Mouse (Mus musculus) Patski (cell line): Measurements from ENCODE around the gene Fgf22. TPM values are rescaled to one million over a fixed set of nuclear protein-coding genes. Genes with fewer than 3 reads are reported as not detected.
"Not testable (repeated sequence)": the region's sequence is repeated elsewhere in the genome, so short reads cannot be mapped to it uniquely, and the experiment has no call there.

Experiments
- ATAC-seq: fragments of 100-300 bp; one replicate; pipeline ENCODE4 v1.8.0; 2021
- CTCF ChIA-PET: fragments of 350-600 bp; sonication (Branson Sonifier 250); formaldehyde crosslinking; loops from one replicate; lab custom pipeline; 2022; ENCODE audit warnings: inconsistent platforms; lab: Charles Lee
- POLR2A ChIA-PET: fragments of 350-600 bp; sonication (Branson Sonifier 250); formaldehyde crosslinking; loops from one replicate; lab custom pipeline; 2022; ENCODE audit warnings: antibody characterized with exemption, inconsistent platforms; lab: Charles Lee
- DNase-seq: peaks from one replicate; pipeline ENCODE4 v3.0.0-alpha.2; 2011; ENCODE audit warnings: low read depth, low spot score
- H3K27me3 ChIP-seq: fragments of 371-371 bp; one replicate; pipeline ENCODE4 v1.5.1; 2021
- CTCF ChIP-seq: fragments of 100-300 bp; IDR thresholded peaks from one replicate; pipeline ENCODE4 v1.5.1; 2021
- in situ Hi-C: fragments of 300-500 bp; cut with MboI; formaldehyde crosslinking; loops from 3 replicates; pipeline ENCODE4 v1.11.1; 2018; ENCODE audit warnings: low pct_unique_long_range_greater_than_20kb, mixed read lengths
- polyA plus RNA-seq: library from polyadenylated mRNA; unstranded; gene quantifications from one replicate; pipeline ENCODE4 v1.2.3, GENCODE M21; 2021

The Fgf22 gene
- polyA plus RNA-seq, 1 experiment from 2014 or later, result 0.63 TPM

DNA sequence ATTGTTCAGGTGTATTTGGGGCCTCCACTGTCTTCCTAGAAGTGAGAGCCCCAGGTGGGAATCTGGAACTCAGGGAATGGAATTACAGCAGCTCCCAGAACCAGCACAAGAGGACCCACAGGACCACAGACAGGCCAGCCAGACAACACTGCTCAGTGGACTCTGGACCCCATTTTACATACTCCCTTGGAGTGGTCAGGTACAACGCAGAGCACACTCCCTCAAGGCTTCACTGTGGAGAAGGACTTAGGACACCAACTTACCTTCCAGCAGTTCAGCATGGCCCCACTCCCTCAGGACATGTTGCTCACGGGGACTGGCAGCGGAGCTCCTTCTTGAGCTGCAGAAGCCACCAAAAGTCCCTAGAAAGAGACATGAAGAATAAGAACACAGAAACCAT lies 9.5 kb upstream of the Fgf22 start:
- in situ Hi-C loops, result no loop called here
- ChIA-PET CTCF (interaction anchor here (1.5 kb wide), 1 partner anchor 20 kb away, joined by 3 read pairs; no protein-coding TSS in a partner anchor), POLR2A (interaction anchor here (0.9 kb wide), 1 partner anchor 22 kb away, joined by 3 read pairs; no protein-coding TSS in a partner anchor)
- H3K27me3 ChIP-seq, result no peaks in the 10 kb centered on the region
- DNase-seq (no peak), ATAC-seq (no peak)
- TF ChIP-seq CTCF, result no peak

DNA sequence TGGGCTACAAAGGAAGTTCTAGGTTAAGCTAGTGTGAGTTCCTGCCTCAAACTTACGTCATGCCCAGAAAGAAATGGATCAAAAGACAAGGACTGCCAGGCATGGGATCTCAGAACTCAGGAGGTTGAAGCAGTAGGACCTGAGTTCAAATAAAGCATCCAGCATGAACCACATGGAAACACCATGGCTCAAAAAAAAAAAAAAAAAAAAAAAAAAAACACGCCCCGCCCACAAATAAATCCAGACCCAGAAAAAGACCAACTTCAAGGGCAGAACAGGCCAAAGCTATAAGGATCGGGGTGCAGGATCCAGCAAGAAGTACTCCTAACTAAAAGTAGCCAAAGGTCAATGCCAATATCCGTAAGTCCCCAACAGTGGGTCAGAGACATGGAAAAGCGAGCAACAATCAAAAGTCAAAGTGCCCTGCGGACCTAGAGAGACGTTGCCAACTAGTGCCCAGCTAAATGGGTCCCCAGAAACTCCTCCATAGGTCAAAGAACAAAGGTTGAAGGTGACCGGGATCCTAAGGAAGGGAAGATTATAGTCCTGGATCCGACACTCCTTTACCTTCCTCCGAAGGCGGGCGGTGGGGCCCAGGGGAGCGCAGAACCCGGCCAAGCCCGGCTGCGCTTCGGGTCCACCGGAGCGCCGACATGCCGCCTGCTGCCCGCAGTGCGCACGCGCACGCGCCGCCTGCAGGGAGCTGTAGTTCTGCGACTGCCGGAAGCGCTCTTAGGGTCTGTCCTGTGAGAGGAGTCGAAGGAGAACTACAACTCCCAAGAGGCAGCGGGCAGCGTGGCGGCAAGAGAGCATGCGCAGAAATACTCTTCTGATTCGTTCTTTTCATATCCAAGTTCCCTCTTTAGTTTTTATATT lies 8.7 kb upstream of the Fgf22 start, which contains the start of gene Polrmt:
TSS of gene Polrmt (minus strand) at position 684 of the 876 bp plus-strand sequence.
- DNase-seq (peak; percentile 77), ATAC-seq (peak; percentile 93)
- CTCF ChIA-PET, result no interaction called here
- POLR2A ChIA-PET, result interaction anchor here (0.9 to 3.6 kb wide), 2 partner anchors 13 to 21 kb away, joined by 3 to 10 read pairs; no protein-coding TSS in a partner anchor
- no peaks in the 10 kb centered on the region for H3K27me3 ChIP-seq
- in situ Hi-C loops, result no loop called here
- TF ChIP-seq CTCF, result no peak

DNA sequence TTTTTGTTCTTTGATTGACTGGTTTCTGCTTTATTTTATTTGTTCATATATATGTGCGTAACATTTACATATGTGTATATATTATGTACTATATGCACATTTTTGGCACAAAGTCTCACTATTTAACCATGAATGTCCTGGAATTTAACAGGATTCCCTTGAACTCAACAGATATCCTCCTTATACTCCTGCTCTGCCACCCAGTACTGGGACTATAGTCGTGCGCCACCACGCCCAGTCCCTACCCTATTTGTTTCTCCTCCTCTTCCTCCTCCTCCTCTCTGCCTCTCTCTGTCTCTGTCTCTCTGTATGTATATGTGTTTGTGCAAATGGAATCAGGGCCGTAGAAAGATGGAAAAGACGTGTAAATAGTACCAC lies 8.1 kb upstream of the Fgf22 start:
- H3K27me3 ChIP-seq, result no peaks in the 10 kb centered on the region
- no peak for DNase-seq
- POLR2A ChIA-PET, result interaction anchor here (3.6 kb wide), 1 partner anchor 12 kb away, joined by 10 read pairs; no protein-coding TSS in a partner anchor
- ATAC-seq, result no peak
- TF ChIP-seq CTCF, result no peak
- in situ Hi-C loops, result no loop called here
- CTCF ChIA-PET, result interaction anchor here (2.8 kb wide), 1 partner anchor 15 kb away, joined by 7 read pairs; no protein-coding TSS in a partner anchor

DNA sequence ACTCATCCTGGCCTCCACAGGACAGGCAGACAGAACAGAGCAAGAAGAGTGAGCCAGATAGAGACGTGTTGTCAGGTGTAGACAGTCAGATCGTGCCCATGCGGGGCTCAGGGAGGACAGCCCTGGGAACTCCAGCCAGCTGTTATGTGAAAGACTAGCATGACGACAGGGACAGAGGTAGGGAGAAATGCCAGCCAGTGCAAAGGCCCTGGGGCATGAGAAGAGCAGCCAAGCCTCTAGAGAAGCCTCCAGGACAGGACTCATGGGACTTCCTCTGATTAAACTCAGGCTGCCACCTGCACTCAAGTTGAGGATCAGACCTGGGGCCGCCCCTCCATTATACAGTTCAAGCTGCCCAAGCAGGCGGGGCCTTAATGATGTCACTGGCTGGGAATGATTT lies 6.4 kb upstream of the Fgf22 start:
- DNase-seq (no peak), ATAC-seq (no peak)
- ChIA-PET POLR2A (interaction anchor here (0.8 to 3.6 kb wide), 2 partner anchors 11 to 17 kb away, joined by 3 to 10 read pairs; no protein-coding TSS in a partner anchor), CTCF (interaction anchor here (1.2 to 2.8 kb wide), 2 partner anchors 13 to 50 kb away, joined by 3 to 7 read pairs; no protein-coding TSS in a partner anchor)
- H3K27me3 ChIP-seq, result no peaks in the 10 kb centered on the region
- no peak for TF ChIP-seq CTCF
- in situ Hi-C loops, result no loop called here

DNA sequence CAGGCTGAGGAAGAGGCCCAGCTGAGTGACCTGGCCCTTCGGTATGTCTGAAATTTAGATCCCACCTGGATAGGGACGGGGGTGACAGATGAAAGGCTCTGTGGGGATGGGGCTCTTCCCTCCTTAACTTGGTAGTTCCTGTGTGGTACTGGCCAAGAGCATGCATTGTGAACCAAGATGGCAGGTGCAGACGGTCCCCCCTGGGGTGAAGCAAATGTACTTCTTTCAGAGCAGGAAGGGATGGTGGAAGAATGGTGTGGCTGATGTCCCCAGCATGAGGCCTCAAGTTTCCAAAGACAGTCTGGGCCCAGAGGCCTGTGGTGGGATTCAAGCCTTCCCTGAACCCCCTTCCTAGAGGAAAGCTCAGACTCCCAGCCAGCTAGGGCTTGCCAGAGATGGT lies 978 bp downstream of the Fgf22 start:
- CTCF ChIA-PET, result no interaction called here

DNA sequence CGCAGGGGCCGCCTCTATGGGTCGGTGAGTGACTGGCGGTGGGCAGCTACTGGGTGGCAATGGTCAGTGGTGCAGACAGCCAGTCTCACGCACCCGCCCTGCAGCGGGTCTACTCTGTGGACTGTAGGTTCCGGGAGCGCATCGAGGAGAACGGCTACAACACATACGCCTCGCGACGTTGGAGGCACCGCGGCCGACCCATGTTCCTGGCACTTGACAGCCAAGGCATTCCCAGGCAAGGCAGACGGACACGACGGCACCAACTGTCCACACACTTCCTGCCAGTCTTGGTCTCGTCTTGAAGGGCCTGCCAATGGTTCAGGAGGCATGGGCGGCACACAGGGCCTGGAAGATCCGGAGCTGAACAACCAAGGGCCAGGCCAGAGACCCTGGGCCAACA lies 1.8 kb downstream of the Fgf22 start:
- in situ Hi-C loops, result no loop called here
- DNase-seq (no peak), ATAC-seq (no peak)
- ChIA-PET POLR2A (interaction anchor here (1.0 kb wide), 1 partner anchor 10 kb away, joined by 3 read pairs; the partner anchor contains the start of gene Rnf126), CTCF (no interaction called here)
- TF ChIP-seq CTCF, result no peak
- no peaks in the 10 kb centered on the region for H3K27me3 ChIP-seq

More for the DNA sequence above, 978 bp downstream of the Fgf22 start:
- no peaks in the 10 kb centered on the region for H3K27me3 ChIP-seq
- POLR2A ChIA-PET, result interaction anchor here (1.0 kb wide), 1 partner anchor 11 kb away, joined by 3 read pairs; the partner anchor contains the start of gene Rnf126
- no peak for TF ChIP-seq CTCF
- DNase-seq (no peak), ATAC-seq (no peak)
- in situ Hi-C loops, result no loop called here

DNA sequence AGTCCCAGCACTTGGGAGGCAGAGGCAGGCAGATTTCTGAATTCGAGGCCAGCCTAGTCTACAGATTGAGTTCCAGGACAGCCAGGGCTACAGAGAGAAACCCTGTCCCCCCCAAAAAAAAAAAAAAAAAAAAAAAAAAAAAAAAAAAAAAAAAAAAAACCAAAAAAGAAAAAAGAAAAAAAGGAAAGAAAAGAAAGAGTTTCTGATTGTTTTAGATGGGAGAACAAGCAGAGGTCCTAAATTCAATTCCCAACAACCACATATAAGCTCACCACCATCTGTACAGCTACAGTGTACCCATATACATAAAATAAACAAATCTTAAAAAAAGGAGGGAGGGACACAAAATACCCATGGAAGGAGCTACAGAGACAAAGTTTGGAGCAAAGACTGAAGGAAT lies 4.8 kb downstream of the Fgf22 start:
- POLR2A ChIA-PET, result interaction anchor here (2.2 kb wide), 1 partner anchor 11 kb away, joined by 10 read pairs; no protein-coding TSS in a partner anchor
- in situ Hi-C loops, CTCF ChIA-PET, DNase-seq, H3K27me3 ChIP-seq, ATAC-seq: not testable (repeated sequence)

DNA sequence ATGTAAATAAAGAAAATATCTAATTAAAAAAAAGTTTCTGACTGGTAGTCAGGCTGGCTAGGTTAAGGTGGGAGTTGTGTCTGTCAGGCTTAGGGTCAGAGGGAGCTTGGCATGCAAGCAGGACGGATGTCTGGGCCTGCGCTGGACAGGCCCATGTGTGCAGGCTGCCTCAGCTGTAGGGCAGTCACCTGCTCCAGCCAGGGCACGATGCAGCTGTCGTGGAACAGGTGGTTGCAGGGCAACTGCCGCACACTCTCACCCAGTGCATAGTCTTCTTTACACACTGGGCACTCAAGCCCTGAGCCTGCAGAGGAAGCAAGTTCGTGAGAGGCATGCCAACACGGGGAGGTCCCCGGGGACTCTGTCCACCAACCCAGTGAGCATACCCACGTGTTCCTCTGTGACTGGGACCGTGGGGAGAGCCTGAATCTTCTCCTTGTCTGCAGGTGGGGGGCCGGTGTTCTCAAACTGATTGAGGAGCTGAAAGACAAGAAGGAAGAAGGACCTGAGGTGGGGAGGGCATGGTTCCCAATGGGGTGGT lies 5.8 kb downstream of the Fgf22 start:
- POLR2A ChIA-PET, result interaction anchor here (0.6 kb wide), 1 partner anchor 35 kb away, joined by 5 read pairs; no protein-coding TSS in a partner anchor
- no peak for DNase-seq
- CTCF ChIA-PET, result interaction anchor here (2.2 kb wide), 1 partner anchor 12 kb away, joined by 7 read pairs; no protein-coding TSS in a partner anchor
- H3K27me3 ChIP-seq, result no peaks in the 10 kb centered on the region
- in situ Hi-C loops, result no loop called here
- TF ChIP-seq CTCF, result no peak
- no peak for ATAC-seq

DNA sequence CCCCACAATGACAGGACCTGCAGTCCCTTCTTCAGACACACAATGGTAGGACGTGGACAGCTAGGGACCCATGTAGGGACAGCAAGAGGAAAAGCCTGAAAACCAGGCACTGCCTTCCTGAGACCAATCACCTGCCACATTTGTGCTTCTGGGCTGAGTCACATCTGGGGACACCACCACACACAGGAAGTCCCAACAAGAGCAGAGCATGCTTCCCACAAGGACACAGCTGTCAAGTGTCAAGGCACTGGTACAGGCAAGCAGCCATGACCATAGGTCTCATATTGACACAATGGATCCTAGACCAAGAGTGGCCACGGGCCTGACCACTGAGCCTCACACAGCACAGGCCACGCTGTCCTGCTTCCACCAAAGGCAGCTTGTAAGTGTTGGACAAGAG lies 8.0 kb downstream of the Fgf22 start:
- DNase-seq (no peak), ATAC-seq (no peak)
- POLR2A ChIA-PET, result no interaction called here
- no peaks in the 10 kb centered on the region for H3K27me3 ChIP-seq
- in situ Hi-C loops, result no loop called here
- no peak for TF ChIP-seq CTCF
- CTCF ChIA-PET, result no interaction called here

DNA sequence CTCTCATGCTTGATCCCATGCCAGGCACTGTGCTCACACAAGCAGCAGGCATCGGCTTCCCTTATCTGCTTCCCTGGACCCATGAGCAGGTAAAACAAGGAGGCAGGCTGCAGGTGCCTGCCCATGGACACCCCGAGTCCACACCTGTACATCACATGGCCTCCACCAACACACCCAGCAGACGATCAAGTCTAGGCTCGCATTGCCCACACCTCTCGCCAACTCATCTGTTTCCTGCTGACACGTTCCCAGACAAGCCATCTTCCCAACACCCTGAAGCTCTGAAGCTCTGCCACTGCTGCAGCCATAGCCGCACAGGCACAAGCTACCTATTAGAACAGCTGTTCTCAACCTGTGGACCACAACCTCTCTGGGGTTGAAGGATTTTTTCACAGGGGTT lies 9.4 kb downstream of the Fgf22 start:
- POLR2A ChIA-PET, result interaction anchor here (1.2 kb wide), 1 partner anchor 49 kb away, joined by 3 read pairs; no protein-coding TSS in a partner anchor
- ATAC-seq (no peak), DNase-seq (no peak)
- H3K27me3 ChIP-seq, result no peaks in the 10 kb centered on the region
- CTCF ChIA-PET, result interaction anchor here (0.9 kb wide), 1 partner anchor 15 kb away, joined by 3 read pairs; no protein-coding TSS in a partner anchor
- in situ Hi-C loops, result no loop called here
- TF ChIP-seq CTCF, result no peak
